Mouse (Mus musculus): ENCODE measurements around the gene Pold1. TPM values are rescaled to one million over a fixed set of nuclear protein-coding genes. Genes with fewer than 3 reads are reported as not detected.

The Pold1 gene
- polyA plus RNA-seq, 1 experiment = 23.7 TPM

- Histone ChIP-seq H3K27ac (ENCODE audit: insufficient read depth, low read length) (no peak overlapping the region), H3K4me3 (ENCODE audit: insufficient read depth, low read length) (no peak overlapping the region), H3K4me1 (ENCODE audit: control insufficient read depth, insufficient read depth, low read length) (0 out of 2 replicates have a peak, but pooled peaks cover 5% of the 10 kb centered on the region)
- TF ChIP-seq CTCF (IDR thresholded peaks at IDR 0.05; ENCODE audit: borderline replicate concordance, insufficient read depth, low read length) (no peak), POLR2A (IDR thresholded peaks at IDR 0.05; ENCODE audit: low read depth, low read length) (no peak)
These were observed 19.1 kb downstream of the Pold1 start for GRCm38 (mm10) chr7:44529518-44529917.

GRCm38 (mm10) chr7:44527483-44528398, 20.9 kb downstream of the Pold1 start:
- peak overlapping the region; percentile 14 for H3K4me3 ChIP-seq (ENCODE audit: insufficient read depth, low read length)
- H3K4me1 ChIP-seq (ENCODE audit: control insufficient read depth, insufficient read depth, low read length) = 0 out of 2 replicates have a peak, but pooled peaks cover 5% of the 10 kb centered on the region
- no peak overlapping the region for H3K27ac ChIP-seq (ENCODE audit: insufficient read depth, low read length)
- peak; percentile 71; the same call in 1 of the 2 replicates for TF ChIP-seq CTCF (IDR thresholded peaks at IDR 0.05; ENCODE audit: borderline replicate concordance, insufficient read depth, low read length)
- TF ChIP-seq POLR2A (IDR thresholded peaks at IDR 0.05; ENCODE audit: low read depth, low read length) = peak; percentile 23; the same call in 1 of the 2 replicates

GRCm38 (mm10) chr7:44526414-44527154, 22.1 kb downstream of the Pold1 start:
- TF ChIP-seq CTCF (IDR thresholded peaks at IDR 0.05; ENCODE audit: borderline replicate concordance, insufficient read depth, low read length) (no peak), POLR2A (IDR thresholded peaks at IDR 0.05; ENCODE audit: low read depth, low read length) (no peak)

GRCm38 (mm10) chr7:44525126-44525832, 23.4 kb downstream of the Pold1 start:
- TF ChIP-seq POLR2A (IDR thresholded peaks at IDR 0.05; ENCODE audit: low read depth, low read length) (no peak), CTCF (IDR thresholded peaks at IDR 0.05; ENCODE audit: borderline replicate concordance, insufficient read depth, low read length) (no peak)
- Histone ChIP-seq H3K4me3 (ENCODE audit: insufficient read depth, low read length) (no peak overlapping the region), H3K4me1 (ENCODE audit: control insufficient read depth, insufficient read depth, low read length) (0 out of 2 replicates have a peak, but pooled peaks cover 5% of the 10 kb centered on the region), H3K27ac (ENCODE audit: insufficient read depth, low read length) (no peak overlapping the region)

More at GRCm38 (mm10) chr7:44526414-44527154, 22.1 kb downstream of the Pold1 start:
- Histone ChIP-seq H3K4me3 (ENCODE audit: insufficient read depth, low read length) (no peak overlapping the region), H3K27ac (ENCODE audit: insufficient read depth, low read length) (no peak overlapping the region), H3K4me1 (ENCODE audit: control insufficient read depth, insufficient read depth, low read length) (0 out of 2 replicates have a peak, but pooled peaks cover 5% of the 10 kb centered on the region)

DNA sequence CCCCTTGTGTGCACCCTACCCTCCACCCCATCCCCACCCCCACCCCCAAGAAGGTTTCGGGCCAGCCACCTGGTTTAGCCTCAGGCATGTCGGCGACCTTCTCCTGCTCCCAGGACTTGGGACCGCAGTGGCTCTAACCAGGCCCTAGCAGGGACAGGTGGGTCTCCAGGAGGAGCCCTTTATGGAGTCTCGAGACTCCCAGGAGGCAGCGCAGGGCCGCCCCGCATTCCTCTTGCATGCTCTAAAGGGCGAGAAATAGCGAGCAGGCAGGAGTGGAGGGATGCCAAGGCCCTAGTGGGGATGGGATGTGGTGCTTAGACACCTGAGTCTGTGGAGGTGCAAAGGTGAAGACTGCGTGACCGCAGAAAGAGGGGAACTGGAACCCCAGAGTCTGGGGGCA, 24.1 kb downstream of the Pold1 start, which contains the start of gene Mybpc2:
Mybpc2 (minus strand) TSS at position 155 of the 400 bp plus-strand sequence.
- Histone ChIP-seq H3K4me3 (ENCODE audit: insufficient read depth, low read length) (no peak within 1 kb of the TSS), H3K27ac (ENCODE audit: insufficient read depth, low read length) (no peak within 1 kb of the TSS), H3K4me1 (ENCODE audit: control insufficient read depth, insufficient read depth, low read length) (0 out of 2 replicates have a peak, but pooled peaks cover 5% of the 10 kb centered on the region)
- TF ChIP-seq POLR2A (IDR thresholded peaks at IDR 0.05; ENCODE audit: low read depth, low read length) (no peak), CTCF (IDR thresholded peaks at IDR 0.05; ENCODE audit: borderline replicate concordance, insufficient read depth, low read length) (no peak)

DNA sequence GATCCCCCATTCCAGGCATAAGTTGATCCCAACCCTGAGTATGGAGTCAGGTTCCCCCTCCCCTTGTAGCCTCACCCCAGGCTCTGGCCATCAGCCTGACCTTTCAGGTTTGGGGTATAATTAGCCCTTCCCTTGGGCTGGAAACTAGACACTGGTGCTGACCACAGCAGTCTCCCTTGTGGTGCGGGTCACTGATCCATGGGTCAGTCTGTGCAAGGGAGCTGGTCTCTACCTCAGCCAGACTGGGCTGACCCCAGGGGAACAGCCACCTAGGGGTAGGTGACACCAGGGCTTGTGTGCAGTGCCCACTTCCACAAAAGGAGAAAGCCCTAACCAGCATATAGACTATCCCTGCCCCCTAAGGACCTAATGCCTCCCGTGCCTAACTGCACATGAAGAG, 25.6 kb downstream of the Pold1 start:
- Histone ChIP-seq H3K27ac (ENCODE audit: insufficient read depth, low read length) (no peak overlapping the region), H3K4me3 (ENCODE audit: insufficient read depth, low read length) (no peak overlapping the region), H3K4me1 (ENCODE audit: control insufficient read depth, insufficient read depth, low read length) (0 out of 2 replicates have a peak, but pooled peaks cover 5% of the 10 kb centered on the region)
- TF ChIP-seq POLR2A (IDR thresholded peaks at IDR 0.05; ENCODE audit: low read depth, low read length) = no peak
- no peak for TF ChIP-seq CTCF (IDR thresholded peaks at IDR 0.05; ENCODE audit: borderline replicate concordance, insufficient read depth, low read length)

- Histone ChIP-seq H3K4me1 (ENCODE audit: control insufficient read depth, insufficient read depth, low read length) (0 out of 2 replicates have a peak, but pooled peaks cover 5% of the 10 kb centered on the region), H3K27ac (ENCODE audit: insufficient read depth, low read length) (no peak overlapping the region), H3K4me3 (ENCODE audit: insufficient read depth, low read length) (no peak overlapping the region)
- TF ChIP-seq CTCF (IDR thresholded peaks at IDR 0.05; ENCODE audit: borderline replicate concordance, insufficient read depth, low read length) = peak; percentile 36; the same call in 1 of the 2 replicates
- TF ChIP-seq POLR2A (IDR thresholded peaks at IDR 0.05; ENCODE audit: low read depth, low read length) = no peak
These were observed 26.9 kb downstream of the Pold1 start for GRCm38 (mm10) chr7:44521710-44522109.

- Histone ChIP-seq H3K4me1 (ENCODE audit: control insufficient read depth, insufficient read depth, low read length) (0 out of 2 replicates have a peak, but pooled peaks cover 5% of the 10 kb centered on the region), H3K27ac (ENCODE audit: insufficient read depth, low read length) (no peak overlapping the region), H3K4me3 (ENCODE audit: insufficient read depth, low read length) (no peak overlapping the region)
- no peak for TF ChIP-seq POLR2A (IDR thresholded peaks at IDR 0.05; ENCODE audit: low read depth, low read length)
- no peak for TF ChIP-seq CTCF (IDR thresholded peaks at IDR 0.05; ENCODE audit: borderline replicate concordance, insufficient read depth, low read length)
These were observed 27.7 kb downstream of the Pold1 start for GRCm38 (mm10) chr7:44520990-44521389.

Measured in embryonic fibroblast, embryonic 13.5 days (primary cell).